Mouse (Mus musculus) adrenal gland, postnatal 4 days (tissue): ENCODE results near the gene Trim66. TPM values are rescaled to one million over a fixed set of nuclear protein-coding genes. Genes with fewer than 3 reads are reported as not detected.

ENCODE experiments used
- DNase-seq, 2 experiments: peaks; one replicate each; pipeline ENCODE4 v3.0.0; 2021 to 2022; ENCODE audit warnings: low spot score in 2 of 2, mixed read lengths in 2 of 2
- microRNA-seq: library from miRNA; unstranded; fragments of <30 nt; microRNA quantifications from one replicate; pipeline ENCODE4 v1.2.0, GENCODE M21; 2021
- total RNA-seq, 2 experiments: library from RNA; stranded (reverse); gene quantifications; 2 replicates each; pipeline ENCODE4 v1.2.3; 2021

Gene Trim66
- total RNA-seq, 2 experiments from 2014 or later = 0.25 to 0.40 TPM

GRCm38 (mm10) chr7:109455748-109456147 is 52.2 kb downstream of the Trim66 start:
- no peak for DNase-seq

- no peak for DNase-seq
These were observed 53.1 kb downstream of the Trim66 start for GRCm38 (mm10) chr7:109454856-109455255.

- DNase-seq = no peak
These were observed 59.9 kb downstream of the Trim66 start for GRCm38 (mm10) chr7:109448060-109448459.

- DNase-seq = no peak
These were observed 62.9 kb downstream of the Trim66 start for GRCm38 (mm10) chr7:109445012-109445411.

DNA sequence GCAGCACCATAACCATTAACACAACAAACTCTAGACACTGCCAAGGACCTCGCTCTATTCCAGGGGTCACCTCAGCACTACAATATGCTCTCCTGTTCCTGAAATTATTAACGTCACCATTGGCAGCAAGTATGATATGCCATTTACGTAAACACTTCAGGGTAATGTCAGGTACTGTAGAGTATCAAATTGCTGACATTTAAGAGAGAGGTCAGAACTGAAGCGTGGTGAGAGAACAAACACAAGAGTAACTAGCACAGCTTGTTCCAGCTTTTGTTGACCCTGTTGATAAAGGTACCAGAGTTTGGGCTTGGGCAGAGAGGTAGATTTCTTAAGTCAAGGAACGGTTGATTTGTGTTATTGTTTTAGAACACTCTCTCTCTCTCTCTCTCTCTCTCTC is 65.2 kb downstream of the Trim66 start:
- DNase-seq = no peak

DNA sequence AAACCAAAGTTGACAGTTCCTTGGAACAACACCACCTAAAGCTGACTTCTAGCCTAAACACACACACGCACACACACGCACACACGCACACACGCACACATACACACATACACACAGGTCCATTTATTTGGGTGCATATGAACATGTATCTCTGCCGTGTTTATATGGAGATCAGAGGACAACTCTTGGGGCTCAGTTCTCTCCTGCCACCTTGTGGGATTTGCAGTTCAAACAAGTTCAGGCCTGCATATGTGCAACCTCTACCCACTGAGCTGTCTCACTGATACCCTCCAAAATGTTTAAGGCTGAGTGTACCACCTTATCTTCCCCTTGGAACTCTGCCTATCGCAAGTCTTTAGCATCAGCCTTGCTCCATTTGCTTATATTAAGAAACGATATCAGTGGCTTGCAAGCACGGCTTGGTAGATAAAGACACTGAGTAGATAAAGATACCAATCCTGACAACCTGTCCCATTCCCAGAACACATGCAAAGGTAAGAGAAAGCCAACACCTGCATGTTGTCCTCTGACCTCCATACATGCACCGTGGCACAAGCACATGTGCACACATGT is 67.2 kb downstream of the Trim66 start:
- DNase-seq = no peak

GRCm38 (mm10) chr7:109438781-109439591 is 68.9 kb downstream of the Trim66 start, which contains the start of gene Stk33:
Gene Stk33, minus strand, starts transcription at chr7:109439081.
- no peak for DNase-seq

DNA sequence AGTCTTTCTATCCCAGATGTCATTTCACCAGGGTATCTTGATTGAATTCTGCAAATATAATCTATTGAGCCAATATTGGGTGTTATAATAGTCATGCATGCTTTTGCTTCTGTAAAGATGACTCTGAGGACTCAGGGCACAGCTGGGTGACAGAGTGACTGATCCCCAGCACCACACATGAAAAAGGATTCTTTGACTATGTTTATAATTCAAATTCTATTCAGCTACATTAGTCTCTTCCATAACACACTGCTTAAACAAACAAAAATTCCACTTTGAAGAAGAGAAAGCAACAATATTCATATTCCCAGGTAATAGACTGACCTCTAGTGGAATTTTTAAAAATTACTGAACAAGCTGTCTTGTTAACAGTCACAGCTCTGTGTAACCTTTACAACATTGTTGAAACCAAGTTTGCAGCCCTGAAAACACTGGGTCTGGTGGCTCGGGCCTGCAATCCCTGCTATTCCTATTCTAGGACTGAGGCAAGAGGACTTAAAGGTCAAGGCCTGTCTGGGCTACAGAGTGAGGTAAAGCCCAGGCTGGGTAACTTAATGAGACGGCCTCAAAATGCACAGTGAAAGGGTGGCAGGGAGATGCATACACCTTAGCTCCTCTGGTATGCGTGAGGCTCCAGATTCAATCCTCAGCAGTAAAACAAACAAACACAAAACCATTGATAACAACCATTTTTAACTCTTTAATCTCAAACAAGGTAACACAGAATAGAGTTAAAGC is 83.3 kb downstream of the Trim66 start:
- no peak for DNase-seq

- no peak for DNase-seq
These were observed 85.1 kb downstream of the Trim66 start for GRCm38 (mm10) chr7:109422803-109423202.

GRCm38 (mm10) chr7:109405491-109405890 is 102.4 kb downstream of the Trim66 start:
- DNase-seq = no peak

- no peak for DNase-seq
These were observed 108.6 kb downstream of the Trim66 start for GRCm38 (mm10) chr7:109399299-109399698.

Small RNA genes within 50 kb of the gene (microRNA-seq; reads per million reads assigned to microRNA genes)
- not detected for gene Gm47284

Other genes starting within 250 kb of the Trim66 start
- 1 to 10 TPM; 1.1 to 1.5 TPM for gene Stk33, start 69.1 kb downstream of the Trim66 start, total RNA-seq
- 100 to 1,000 TPM; 264 to 272 TPM for gene Rpl27a, start 11.0 kb upstream of the Trim66 start, total RNA-seq
- gene St5, start 195.5 kb upstream of the Trim66 start, total RNA-seq = 10 to 100 TPM; 54.1 to 57.6 TPM
- 10 to 100 TPM; 33.3 to 34.0 TPM for gene Akip1, start 195.6 kb upstream of the Trim66 start, total RNA-seq
- not detected for gene BC051019, start 215.7 kb upstream of the Trim66 start, total RNA-seq
- gene Ascl3, start 223.6 kb upstream of the Trim66 start, total RNA-seq = not detected
- gene Tmem9b, start 244.7 kb upstream of the Trim66 start, total RNA-seq = 10 to 100 TPM; 34.8 to 36.9 TPM